Mouse (Mus musculus): ENCODE results near the gene Med13l. TPM values are rescaled to one million over a fixed set of nuclear protein-coding genes. Genes with fewer than 3 reads are reported as not detected.

Med13l gene
- polyA plus RNA-seq, 1 experiment from 2014 or later = 16.2 TPM

DNA sequence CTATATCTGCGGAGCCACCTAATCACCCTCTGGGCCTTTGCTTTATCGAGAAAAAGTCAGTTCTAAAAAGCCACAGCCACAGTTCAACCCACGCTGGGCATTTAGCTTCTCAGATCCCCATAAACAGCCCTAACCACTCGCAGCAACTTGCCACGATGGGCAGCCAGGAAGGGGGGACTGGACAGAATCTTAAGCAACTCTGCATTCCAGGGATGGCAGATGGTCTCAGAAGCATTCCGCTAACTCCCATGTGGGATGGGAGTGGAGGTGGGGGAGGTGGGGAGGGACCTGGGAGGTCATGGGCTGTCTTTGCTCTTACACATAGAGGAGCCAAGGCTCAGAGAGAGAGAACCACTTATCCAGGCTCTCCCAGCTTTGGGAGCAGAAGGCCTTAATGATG lies 44.0 kb upstream of the Med13l start:
- Histone ChIP-seq H3K9me3 (ENCODE audit: control insufficient read depth, low read depth, low read length) (no peaks in the 10 kb centered on the region), H3K27ac (ENCODE audit: low read length) (peak overlapping the region; percentile 66; the same call in 1 of the 2 replicates), H3K4me3 (ENCODE audit: low read depth, low read length) (no peak overlapping the region), H3K27me3 (ENCODE audit: control insufficient read depth, insufficient read depth, low read length) (no peaks in the 10 kb centered on the region), H3K4me1 (ENCODE audit: control insufficient read depth, insufficient read depth, low read length) (peaks cover 45% of the 10 kb centered on the region), H3K4me2 (replicated peaks; ENCODE audit: low read depth, low read length) (no peak overlapping the region), H3K9ac (replicated peaks; ENCODE audit: low read depth, low read length) (no peak overlapping the region), H3K36me3 (ENCODE audit: control insufficient read depth, insufficient read depth, low read length) (no peaks in the 10 kb centered on the region)
- ATAC-seq (ENCODE audit: insufficient number of reproducible peaks, insufficient read depth, low FRiP score, low read depth) = no peak
- WGBS = 43% methylated on average over 6 of the region's 6 CpGs

DNA sequence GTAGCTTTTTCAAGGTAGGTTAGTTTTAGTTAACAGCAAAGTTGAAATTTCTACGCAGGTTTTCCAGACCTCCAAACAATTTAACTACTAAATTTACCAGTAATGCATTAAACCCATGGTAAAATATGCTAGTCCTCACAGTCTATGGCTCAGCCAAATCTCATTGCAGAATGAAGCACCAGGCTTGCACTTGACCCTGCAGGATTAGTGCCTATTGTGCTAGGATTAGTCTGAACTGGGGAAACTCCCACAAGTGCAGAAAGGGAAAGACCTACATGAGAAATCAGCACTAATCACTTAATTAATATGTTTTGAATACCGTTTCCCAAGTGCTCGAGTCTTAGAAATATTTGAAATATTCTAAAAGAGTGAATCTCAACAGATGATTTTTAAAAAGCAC lies 40.0 kb upstream of the Med13l start:
- Histone ChIP-seq H3K27me3 (ENCODE audit: control insufficient read depth, insufficient read depth, low read length) (no peaks in the 10 kb centered on the region), H3K27ac (ENCODE audit: low read length) (no peak overlapping the region), H3K4me3 (ENCODE audit: low read depth, low read length) (no peak overlapping the region), H3K9ac (replicated peaks; ENCODE audit: low read depth, low read length) (no peak overlapping the region), H3K9me3 (ENCODE audit: control insufficient read depth, low read depth, low read length) (no peaks in the 10 kb centered on the region), H3K4me2 (replicated peaks; ENCODE audit: low read depth, low read length) (no peak overlapping the region), H3K36me3 (ENCODE audit: control insufficient read depth, insufficient read depth, low read length) (no peaks in the 10 kb centered on the region), H3K4me1 (ENCODE audit: control insufficient read depth, insufficient read depth, low read length) (peaks cover 19% of the 10 kb centered on the region)
- 68% methylated on average over 3 of the region's 3 CpGs for WGBS
- ATAC-seq (ENCODE audit: insufficient number of reproducible peaks, insufficient read depth, low FRiP score, low read depth) = no peak

DNA sequence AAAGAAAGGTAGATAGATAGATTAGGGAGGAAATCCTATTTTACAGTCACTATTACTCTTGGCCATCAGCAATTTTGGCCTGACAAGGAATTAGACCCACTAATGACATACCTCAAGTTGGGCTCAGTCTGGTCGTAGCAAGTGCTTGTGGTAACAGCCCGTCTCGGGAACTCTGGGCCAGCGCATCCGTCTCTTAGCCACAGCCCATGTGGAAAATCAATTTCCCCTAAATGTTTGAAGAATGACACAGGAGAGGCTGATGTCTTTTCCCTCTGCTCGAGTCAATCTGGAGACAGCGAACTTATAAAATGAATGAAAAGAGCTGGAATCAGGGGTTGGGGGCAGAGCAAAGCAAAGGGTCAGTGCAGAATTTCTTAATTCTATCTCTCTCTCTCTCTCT lies 36.1 kb upstream of the Med13l start:
- 63% methylated on average over 7 of the region's 7 CpGs for WGBS
- H3K4me1 ChIP-seq (ENCODE audit: control insufficient read depth, insufficient read depth, low read length) = no peaks in the 10 kb centered on the region
- no peaks in the 10 kb centered on the region for H3K36me3 ChIP-seq (ENCODE audit: control insufficient read depth, insufficient read depth, low read length)
- H3K9me3 ChIP-seq (ENCODE audit: control insufficient read depth, low read depth, low read length) = no peaks in the 10 kb centered on the region
- no peak overlapping the region for H3K27ac ChIP-seq (ENCODE audit: low read length)
- no peak overlapping the region for H3K4me2 ChIP-seq (replicated peaks; ENCODE audit: low read depth, low read length)
- no peak overlapping the region for H3K9ac ChIP-seq (replicated peaks; ENCODE audit: low read depth, low read length)
- H3K27me3 ChIP-seq (ENCODE audit: control insufficient read depth, insufficient read depth, low read length) = no peaks in the 10 kb centered on the region
- no peak for ATAC-seq (ENCODE audit: insufficient number of reproducible peaks, insufficient read depth, low FRiP score, low read depth)
- H3K4me3 ChIP-seq (ENCODE audit: low read depth, low read length) = no peak overlapping the region

GRCm38 (mm10) chr5:118525634-118526033 lies 34.8 kb upstream of the Med13l start:
- no peak overlapping the region for H3K4me2 ChIP-seq (replicated peaks; ENCODE audit: low read depth, low read length)
- no peaks in the 10 kb centered on the region for H3K4me1 ChIP-seq (ENCODE audit: control insufficient read depth, insufficient read depth, low read length)
- no peak overlapping the region for H3K9ac ChIP-seq (replicated peaks; ENCODE audit: low read depth, low read length)
- 77% methylated on average over 6 of the region's 6 CpGs for WGBS
- no peaks in the 10 kb centered on the region for H3K9me3 ChIP-seq (ENCODE audit: control insufficient read depth, low read depth, low read length)
- H3K27ac ChIP-seq (ENCODE audit: low read length) = no peak overlapping the region
- H3K4me3 ChIP-seq (ENCODE audit: low read depth, low read length) = no peak overlapping the region
- no peak for ATAC-seq (ENCODE audit: insufficient number of reproducible peaks, insufficient read depth, low FRiP score, low read depth)
- no peaks in the 10 kb centered on the region for H3K27me3 ChIP-seq (ENCODE audit: control insufficient read depth, insufficient read depth, low read length)
- H3K36me3 ChIP-seq (ENCODE audit: control insufficient read depth, insufficient read depth, low read length) = no peaks in the 10 kb centered on the region

GRCm38 (mm10) chr5:118526504-118526903 lies 34.0 kb upstream of the Med13l start:
- H3K9me3 ChIP-seq (ENCODE audit: control insufficient read depth, low read depth, low read length) = no peaks in the 10 kb centered on the region
- no peak overlapping the region for H3K4me3 ChIP-seq (ENCODE audit: low read depth, low read length)
- H3K27me3 ChIP-seq (ENCODE audit: control insufficient read depth, insufficient read depth, low read length) = no peaks in the 10 kb centered on the region
- H3K36me3 ChIP-seq (ENCODE audit: control insufficient read depth, insufficient read depth, low read length) = no peaks in the 10 kb centered on the region
- no peak overlapping the region for H3K9ac ChIP-seq (replicated peaks; ENCODE audit: low read depth, low read length)
- H3K27ac ChIP-seq (ENCODE audit: low read length) = no peak overlapping the region
- no peak for ATAC-seq (ENCODE audit: insufficient number of reproducible peaks, insufficient read depth, low FRiP score, low read depth)
- no peaks in the 10 kb centered on the region for H3K4me1 ChIP-seq (ENCODE audit: control insufficient read depth, insufficient read depth, low read length)
- WGBS = 57% methylated on average over 13 of the region's 13 CpGs
- no peak overlapping the region for H3K4me2 ChIP-seq (replicated peaks; ENCODE audit: low read depth, low read length)

DNA sequence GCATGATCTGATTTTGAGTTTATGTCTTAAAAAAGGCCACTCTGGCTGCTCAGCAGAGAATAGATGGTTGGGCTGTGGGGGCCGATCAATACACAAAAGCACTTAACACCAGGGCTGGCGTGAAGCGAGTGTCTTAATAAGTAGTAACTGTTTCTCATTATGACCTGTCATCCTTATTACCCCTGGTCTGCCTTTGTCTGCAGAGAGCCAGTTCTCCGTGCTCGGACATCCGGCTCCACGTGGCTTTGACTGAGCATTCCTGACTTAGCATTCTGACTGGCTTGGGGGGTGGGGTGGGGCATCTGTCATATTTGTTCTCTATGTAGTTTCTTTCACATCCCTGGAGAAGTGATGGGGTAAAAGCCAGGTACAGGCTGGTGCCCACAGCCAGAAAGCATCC lies 31.2 kb upstream of the Med13l start:
- ATAC-seq (ENCODE audit: insufficient number of reproducible peaks, insufficient read depth, low FRiP score, low read depth) = no peak

DNA sequence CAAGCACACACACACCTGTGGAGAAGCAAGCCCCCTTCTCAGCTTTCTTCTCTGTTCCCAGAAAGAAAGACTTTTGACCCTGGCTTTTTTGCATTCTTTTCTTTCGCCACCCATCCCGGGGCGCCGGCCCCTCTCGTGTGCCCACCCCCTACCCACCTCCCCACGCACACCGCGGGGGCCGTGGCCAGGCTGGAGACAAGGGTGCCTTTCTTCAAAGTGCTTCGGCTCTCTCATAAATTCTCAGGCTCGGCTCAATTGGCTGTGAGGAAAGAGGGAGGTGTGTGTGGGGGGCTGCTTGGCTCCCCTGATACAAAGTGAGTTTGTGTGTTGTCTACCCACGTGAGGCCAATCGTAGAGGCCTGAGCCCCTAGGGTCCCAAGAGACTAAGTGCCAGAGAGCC lies 28.4 kb upstream of the Med13l start:
- Histone ChIP-seq H3K36me3 (ENCODE audit: control insufficient read depth, insufficient read depth, low read length) (no peaks in the 10 kb centered on the region), H3K27ac (ENCODE audit: low read length) (no peak overlapping the region), H3K27me3 (ENCODE audit: control insufficient read depth, insufficient read depth, low read length) (no peaks in the 10 kb centered on the region), H3K4me3 (ENCODE audit: low read depth, low read length) (no peak overlapping the region), H3K9ac (replicated peaks; ENCODE audit: low read depth, low read length) (no peak overlapping the region), H3K4me1 (ENCODE audit: control insufficient read depth, insufficient read depth, low read length) (peaks cover 18% of the 10 kb centered on the region), H3K9me3 (ENCODE audit: control insufficient read depth, low read depth, low read length) (no peaks in the 10 kb centered on the region), H3K4me2 (replicated peaks; ENCODE audit: low read depth, low read length) (no peak overlapping the region)
- WGBS = 18% methylated on average over 13 of the region's 13 CpGs
- no peak for ATAC-seq (ENCODE audit: insufficient number of reproducible peaks, insufficient read depth, low FRiP score, low read depth)

More for the DNA sequence above, 31.2 kb upstream of the Med13l start:
- Histone ChIP-seq H3K27me3 (ENCODE audit: control insufficient read depth, insufficient read depth, low read length) (no peaks in the 10 kb centered on the region), H3K4me1 (ENCODE audit: control insufficient read depth, insufficient read depth, low read length) (peaks cover 3% of the 10 kb centered on the region), H3K9ac (replicated peaks; ENCODE audit: low read depth, low read length) (no peak overlapping the region), H3K9me3 (ENCODE audit: control insufficient read depth, low read depth, low read length) (no peaks in the 10 kb centered on the region), H3K36me3 (ENCODE audit: control insufficient read depth, insufficient read depth, low read length) (no peaks in the 10 kb centered on the region), H3K4me2 (replicated peaks; ENCODE audit: low read depth, low read length) (no peak overlapping the region), H3K27ac (ENCODE audit: low read length) (no peak overlapping the region), H3K4me3 (ENCODE audit: low read depth, low read length) (no peak overlapping the region)
- WGBS = 26% methylated on average over 7 of the region's 7 CpGs

- H3K27ac ChIP-seq (ENCODE audit: low read length) = no peak overlapping the region
- no peaks in the 10 kb centered on the region for H3K36me3 ChIP-seq (ENCODE audit: control insufficient read depth, insufficient read depth, low read length)
- no peak overlapping the region for H3K4me2 ChIP-seq (replicated peaks; ENCODE audit: low read depth, low read length)
Measured at GRCm38 (mm10) chr5:118532659-118533058, 27.8 kb upstream of the Med13l start.

GRCm38 (mm10) chr5:118534407-118534921 lies 26.0 kb upstream of the Med13l start:
- Histone ChIP-seq H3K27ac (ENCODE audit: low read length) (peak overlapping the region; percentile 50; the same call in 1 of the 2 replicates), H3K36me3 (ENCODE audit: control insufficient read depth, insufficient read depth, low read length) (no peaks in the 10 kb centered on the region), H3K4me2 (replicated peaks; ENCODE audit: low read depth, low read length) (no peak overlapping the region), H3K4me3 (ENCODE audit: low read depth, low read length) (no peak overlapping the region), H3K9me3 (ENCODE audit: control insufficient read depth, low read depth, low read length) (no peaks in the 10 kb centered on the region), H3K9ac (replicated peaks; ENCODE audit: low read depth, low read length) (no peak overlapping the region), H3K4me1 (ENCODE audit: control insufficient read depth, insufficient read depth, low read length) (peaks cover 18% of the 10 kb centered on the region), H3K27me3 (ENCODE audit: control insufficient read depth, insufficient read depth, low read length) (no peaks in the 10 kb centered on the region)
- WGBS = 60% methylated on average over 9 of the region's 9 CpGs
- no peak for ATAC-seq (ENCODE audit: insufficient number of reproducible peaks, insufficient read depth, low FRiP score, low read depth)

More at GRCm38 (mm10) chr5:118532659-118533058, 27.8 kb upstream of the Med13l start:
- WGBS = 43% methylated on average over 15 of the region's 15 CpGs
- Histone ChIP-seq H3K27me3 (ENCODE audit: control insufficient read depth, insufficient read depth, low read length) (no peaks in the 10 kb centered on the region), H3K9ac (replicated peaks; ENCODE audit: low read depth, low read length) (no peak overlapping the region), H3K9me3 (ENCODE audit: control insufficient read depth, low read depth, low read length) (no peaks in the 10 kb centered on the region), H3K4me3 (ENCODE audit: low read depth, low read length) (no peak overlapping the region), H3K4me1 (ENCODE audit: control insufficient read depth, insufficient read depth, low read length) (peaks cover 18% of the 10 kb centered on the region)
- ATAC-seq (ENCODE audit: insufficient number of reproducible peaks, insufficient read depth, low FRiP score, low read depth) = no peak

All from stomach, embryonic 14.5 days (tissue).